Mouse (Mus musculus): ENCODE results near the gene Usp47.

GRCm38 (mm10) chr7:112110638-112111372 is 87.5 kb downstream of the Usp47 start:
- TF ChIP-seq POLR2A (IDR thresholded peaks at IDR 0.05; ENCODE audit: borderline replicate concordance, extremely low read depth, insufficient read depth, insufficient read length, poor library complexity, severe bottlenecking) (no peak), CTCF (IDR thresholded peaks at IDR 0.05; ENCODE audit: borderline replicate concordance, extremely low read depth, insufficient read depth, insufficient read length) (no peak)

Measured in brain, embryonic 14.5 days (tissue).